Mouse (Mus musculus): Measurements from ENCODE around the gene Prkab2. TPM values are rescaled to one million over a fixed set of nuclear protein-coding genes. Genes with fewer than 3 reads are reported as not detected.

Gene Prkab2
- total RNA-seq, 2 experiments from 2014 or later = 32.1 to 32.2 TPM

DNA sequence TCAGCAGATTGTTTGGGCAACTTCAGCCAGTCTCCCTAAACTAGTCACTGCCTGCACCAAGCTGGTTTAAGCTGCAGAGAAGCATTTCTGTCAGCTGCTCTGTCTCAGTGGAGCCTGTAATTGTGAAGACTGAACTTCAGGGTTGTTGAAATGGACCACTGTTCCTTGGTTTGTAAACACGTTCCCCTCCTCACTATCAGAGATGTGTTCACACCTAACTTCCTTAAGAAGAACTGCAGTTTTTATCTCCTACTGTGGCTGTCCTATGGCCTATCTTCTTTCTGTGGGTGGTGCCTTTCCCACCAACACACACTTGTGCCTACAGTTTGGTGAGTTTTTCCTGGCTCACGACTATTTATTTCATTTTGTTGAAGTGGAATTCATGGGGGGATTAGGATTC lies 31.3 kb downstream of the Prkab2 start:
- no peak for DNase-seq (ENCODE audit: low spot score in 2 of 2)

DNA sequence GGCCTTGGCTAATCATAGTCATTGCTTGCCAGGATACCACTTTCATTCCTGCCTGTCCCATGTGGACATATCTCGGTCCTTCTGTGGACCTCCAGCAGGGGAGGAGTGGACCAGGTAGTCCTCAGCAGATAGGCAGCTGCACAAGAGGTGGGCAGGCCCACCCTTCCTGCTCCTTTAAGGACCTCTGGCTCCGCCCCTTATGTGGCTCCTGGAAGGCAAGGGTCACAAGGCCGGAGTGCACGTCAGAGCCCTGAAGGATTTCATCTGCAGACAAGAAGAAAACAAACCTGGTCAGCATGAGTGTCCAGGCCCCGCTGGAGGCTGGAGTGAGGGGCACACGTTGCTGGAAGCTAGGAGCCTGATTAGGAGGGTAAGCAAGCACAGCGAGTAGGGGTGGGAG lies 32.6 kb downstream of the Prkab2 start:
- DNase-seq (ENCODE audit: low spot score in 2 of 2) = no peak

DNA sequence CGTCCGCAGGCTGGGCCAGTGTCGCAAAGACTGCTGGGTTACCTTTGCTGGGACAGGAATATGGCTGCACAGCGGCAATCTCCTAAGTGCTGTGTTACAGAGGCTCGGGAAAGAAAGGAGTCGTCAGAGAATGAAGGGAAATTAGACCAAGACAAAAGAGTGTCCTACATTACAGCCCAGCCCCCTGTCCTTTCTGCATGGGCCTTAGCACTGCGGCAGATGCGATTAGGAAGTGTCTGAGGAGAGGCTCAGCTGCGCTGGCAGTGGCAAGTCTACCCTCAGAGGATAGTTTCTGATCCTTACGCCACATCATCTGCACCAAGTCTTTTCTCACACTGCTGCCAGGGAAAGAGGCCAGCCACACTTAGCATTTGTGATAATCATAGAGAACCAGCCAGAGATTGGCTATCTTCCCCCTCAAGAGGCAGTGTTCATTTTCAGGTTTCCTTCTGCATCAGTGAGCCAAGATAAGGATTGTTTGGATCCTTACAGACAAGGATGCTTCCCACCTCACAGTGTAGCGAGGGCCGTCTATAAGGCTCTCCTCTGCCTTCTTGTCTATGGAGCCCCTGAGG lies 33.5 kb downstream of the Prkab2 start:
- no peak for DNase-seq (ENCODE audit: low spot score in 2 of 2)

DNA sequence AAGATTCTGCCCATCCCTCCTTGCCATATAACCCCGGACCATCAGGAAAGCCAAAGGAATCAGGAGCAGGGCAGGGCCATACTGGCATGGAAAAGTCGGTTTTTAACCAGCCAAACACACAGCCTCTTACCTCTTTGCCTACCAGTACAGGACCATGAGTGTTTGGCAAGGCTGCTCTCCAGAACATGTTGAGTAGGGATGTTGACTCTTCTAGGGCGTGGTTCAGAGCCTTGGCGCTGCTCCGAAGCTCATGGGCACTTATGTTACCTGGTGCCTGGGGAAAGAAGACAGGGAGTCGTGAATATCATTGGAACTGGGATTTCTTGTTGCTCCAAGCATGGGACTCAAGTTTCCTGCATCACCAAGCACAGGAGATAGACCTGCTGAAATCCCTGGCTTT lies 35.8 kb downstream of the Prkab2 start:
- DNase-seq (ENCODE audit: low spot score in 2 of 2) = no peak

DNA sequence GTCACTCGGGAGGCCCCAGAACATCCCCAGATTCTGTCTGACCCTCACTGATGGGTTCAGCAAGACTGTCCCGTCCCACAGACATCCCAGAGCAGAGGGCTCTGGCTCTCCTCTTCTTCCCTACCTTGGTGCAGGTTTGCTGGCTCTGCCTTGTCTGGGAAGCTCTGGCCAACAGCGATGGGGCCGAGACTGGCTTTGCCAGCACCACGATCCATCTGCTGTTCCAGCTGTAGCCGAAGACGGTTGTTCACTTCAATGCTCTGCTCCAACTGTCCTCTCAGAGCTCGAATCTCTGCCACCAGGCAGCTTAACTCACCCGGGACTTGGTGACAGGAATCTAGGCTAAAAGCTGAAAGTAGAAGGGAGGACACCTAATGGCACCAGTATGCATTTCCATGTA lies 38.9 kb downstream of the Prkab2 start:
- no peak for DNase-seq (ENCODE audit: low spot score in 2 of 2)

DNA sequence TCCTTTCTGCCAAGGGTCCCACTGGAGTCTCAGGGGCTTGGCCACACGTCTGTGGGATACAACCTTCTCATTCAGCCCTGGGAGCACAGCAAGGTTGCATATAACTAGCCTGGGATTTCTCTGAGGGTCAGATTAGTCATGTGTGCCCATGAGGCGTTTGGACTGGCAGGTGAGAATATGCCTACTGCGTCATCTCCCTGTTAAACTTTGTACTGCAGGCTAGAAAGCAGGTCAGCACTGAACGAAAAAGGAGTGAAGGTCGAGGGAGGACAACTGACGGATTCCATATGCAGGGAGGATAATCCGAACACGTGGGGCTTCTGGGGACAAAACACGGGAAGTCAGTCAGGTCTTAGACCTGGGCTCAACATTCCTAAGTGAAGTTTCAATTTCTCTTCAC lies 39.3 kb downstream of the Prkab2 start:
- no peak for DNase-seq (ENCODE audit: low spot score in 2 of 2)

DNA sequence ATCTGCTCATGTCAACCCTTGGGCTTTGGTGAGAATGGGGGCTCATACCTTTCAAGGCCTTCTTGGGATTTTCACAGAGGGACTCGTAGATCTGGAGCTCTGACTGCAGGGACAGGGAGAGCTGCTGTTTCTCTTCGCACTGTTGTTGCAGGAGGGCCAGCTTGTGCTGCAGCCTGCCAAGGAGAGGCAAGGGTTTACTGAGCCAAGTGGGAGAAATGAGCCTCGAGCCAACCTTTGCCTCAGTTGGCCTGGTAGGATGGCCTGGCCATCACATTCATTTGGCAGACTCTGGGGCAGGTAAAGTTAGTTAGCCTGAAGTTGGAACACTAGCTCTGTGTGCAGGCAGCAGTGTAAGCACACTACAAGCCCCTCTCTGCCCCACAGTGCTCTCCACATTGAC lies 41.1 kb downstream of the Prkab2 start:
- DNase-seq (ENCODE audit: low spot score in 2 of 2) = no peak

DNA sequence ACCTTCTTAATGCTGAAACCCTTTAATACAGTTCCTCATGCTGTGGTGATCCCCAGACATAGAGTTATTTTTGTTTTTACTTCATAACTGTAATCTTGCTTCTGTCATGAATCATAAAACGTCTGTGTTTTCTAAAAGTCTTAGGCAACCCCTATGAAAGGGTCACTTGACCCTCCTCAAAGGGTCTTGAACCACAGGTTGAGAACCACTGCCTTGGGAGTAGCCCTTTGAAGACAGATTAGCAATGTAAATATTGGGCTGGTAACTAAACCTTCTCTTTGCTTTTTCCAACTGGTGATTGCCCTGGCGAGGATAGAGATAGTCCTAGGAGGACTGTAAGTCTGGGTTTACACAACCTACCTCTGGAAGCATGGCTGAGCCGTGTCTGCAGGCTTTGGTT lies 43.2 kb downstream of the Prkab2 start:
- no peak for DNase-seq (ENCODE audit: low spot score in 2 of 2)

DNA sequence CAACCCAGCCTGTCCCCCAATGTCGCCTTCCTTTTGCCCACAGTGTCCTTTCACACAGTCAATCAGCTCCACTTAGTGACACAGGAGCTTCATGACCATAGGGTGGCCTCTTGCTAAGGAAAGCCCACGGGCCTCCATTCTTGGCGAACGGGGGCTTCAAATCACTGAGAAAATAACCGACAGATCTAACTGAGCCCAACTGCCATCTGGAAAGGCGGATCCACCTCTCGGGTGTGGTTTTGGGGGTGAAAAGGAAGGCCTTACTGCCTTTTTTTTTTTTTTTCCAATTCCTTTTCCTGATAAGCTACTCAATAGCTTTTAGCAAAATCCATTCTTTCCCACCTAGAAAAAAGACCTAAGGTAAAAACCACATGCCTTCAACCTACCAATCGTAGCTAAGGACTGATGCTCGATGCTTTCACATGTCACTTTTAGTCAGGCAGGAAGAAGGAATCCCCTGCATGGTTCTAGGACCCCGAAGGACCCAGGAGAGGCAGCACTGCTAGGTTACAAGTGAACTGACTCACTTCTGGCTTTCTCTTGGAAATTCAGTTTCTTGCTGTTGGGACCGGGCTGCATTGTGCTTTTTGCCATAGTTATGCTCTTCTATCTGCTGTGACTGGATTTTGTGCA lies 44.6 kb downstream of the Prkab2 start:
- DNase-seq (ENCODE audit: low spot score in 2 of 2) = no peak

DNA sequence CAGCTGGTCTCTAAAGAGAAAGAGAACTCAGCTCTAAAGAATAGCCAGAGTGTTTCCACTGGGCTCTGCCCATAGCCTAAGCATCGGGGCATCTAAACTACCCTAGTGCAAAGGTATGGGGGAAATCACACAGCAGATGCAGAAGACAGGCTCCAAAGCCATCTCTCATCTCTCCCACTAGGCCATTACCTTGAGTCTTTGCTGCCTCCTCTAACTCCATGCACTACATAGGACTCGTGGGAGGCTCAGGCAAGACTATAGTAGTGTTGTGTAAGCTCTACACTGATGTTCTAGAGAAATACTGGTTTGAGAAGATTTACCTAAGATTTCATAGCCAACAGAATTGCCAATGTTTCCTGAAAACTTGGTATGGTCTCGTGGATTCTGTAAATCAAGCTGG lies 47.5 kb downstream of the Prkab2 start:
- no peak for DNase-seq (ENCODE audit: low spot score in 2 of 2)

DNA sequence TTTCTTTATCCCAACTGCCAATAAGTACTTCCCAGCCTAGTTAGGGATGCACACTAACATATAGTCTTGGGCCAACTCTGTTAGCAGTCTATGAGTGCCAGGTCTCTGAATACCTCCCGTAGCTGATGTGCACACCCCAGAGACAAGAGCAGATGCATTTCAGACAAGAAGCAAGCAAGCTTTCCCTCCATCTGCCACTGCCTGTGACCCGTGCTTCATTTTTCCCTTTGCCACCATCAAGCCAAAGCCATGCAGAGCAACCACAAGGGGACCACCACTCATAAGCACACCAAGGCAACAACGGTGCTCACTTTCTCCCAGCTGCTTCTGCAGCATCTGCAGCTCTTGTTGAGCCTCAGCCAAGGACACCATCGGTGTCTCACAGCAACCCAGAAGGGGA lies 48.6 kb downstream of the Prkab2 start:
- no peak for DNase-seq (ENCODE audit: low spot score in 2 of 2)

DNA sequence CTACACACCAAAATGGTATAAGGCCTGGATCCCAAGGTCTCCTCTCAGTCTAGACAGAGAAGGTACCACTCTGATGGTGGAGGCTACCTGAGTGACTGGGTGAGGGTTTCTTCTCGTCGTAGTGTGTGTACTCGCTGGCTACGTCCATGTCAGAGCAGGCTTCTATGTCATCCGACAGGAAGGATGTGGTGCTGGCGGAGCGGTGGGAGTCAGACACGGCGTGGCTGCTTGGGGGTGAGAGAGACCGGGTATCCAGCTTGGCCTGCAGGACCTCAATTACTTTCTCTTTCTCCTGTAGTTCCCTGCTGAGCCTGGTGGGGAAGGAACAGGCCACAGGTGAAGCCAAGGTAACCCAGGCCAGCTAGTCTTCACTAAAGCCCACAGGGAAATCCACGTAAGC lies 52.1 kb downstream of the Prkab2 start:
- DNase-seq (ENCODE audit: low spot score in 2 of 2) = no peak

DNA sequence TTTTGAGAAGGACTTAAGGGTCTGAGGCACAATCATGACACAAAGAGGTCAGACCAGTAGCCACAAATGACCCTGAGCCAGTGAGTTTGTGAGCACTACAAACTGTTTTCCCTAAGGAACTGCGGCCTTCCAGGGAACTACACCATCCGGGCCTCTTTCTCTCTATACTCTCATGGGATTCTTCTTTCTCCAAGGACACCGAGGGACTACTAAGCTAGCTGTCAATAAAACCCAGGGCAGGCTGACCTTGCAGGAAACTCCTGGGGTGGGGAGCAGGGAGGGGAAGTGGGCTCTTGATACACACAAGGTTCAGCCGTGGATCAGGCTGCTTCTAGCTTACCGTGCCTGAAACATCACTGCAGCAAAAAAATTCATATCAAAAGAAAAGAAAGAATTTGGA lies 52.9 kb downstream of the Prkab2 start:
- DNase-seq (ENCODE audit: low spot score in 2 of 2) = no peak

DNA sequence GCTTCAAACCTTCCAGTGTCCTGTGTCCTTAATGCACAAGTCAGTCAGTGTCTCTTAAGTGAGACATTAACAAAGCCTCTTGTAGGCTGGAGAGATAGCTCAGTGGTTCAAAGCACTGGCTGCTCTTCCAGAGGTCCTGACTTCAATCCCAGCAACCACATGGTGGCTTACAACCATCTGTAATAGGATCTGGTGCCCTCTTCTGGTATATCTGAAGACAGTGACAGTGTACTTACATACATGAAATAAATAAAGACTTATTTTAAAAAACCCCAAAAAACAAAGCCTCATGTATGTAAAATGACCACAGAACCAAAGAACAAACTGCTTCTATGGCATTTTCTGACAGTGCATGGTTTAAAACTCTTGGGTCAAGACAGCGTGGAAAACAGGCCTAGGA lies 57.9 kb downstream of the Prkab2 start:
- no peak for DNase-seq (ENCODE audit: low spot score in 2 of 2)

DNA sequence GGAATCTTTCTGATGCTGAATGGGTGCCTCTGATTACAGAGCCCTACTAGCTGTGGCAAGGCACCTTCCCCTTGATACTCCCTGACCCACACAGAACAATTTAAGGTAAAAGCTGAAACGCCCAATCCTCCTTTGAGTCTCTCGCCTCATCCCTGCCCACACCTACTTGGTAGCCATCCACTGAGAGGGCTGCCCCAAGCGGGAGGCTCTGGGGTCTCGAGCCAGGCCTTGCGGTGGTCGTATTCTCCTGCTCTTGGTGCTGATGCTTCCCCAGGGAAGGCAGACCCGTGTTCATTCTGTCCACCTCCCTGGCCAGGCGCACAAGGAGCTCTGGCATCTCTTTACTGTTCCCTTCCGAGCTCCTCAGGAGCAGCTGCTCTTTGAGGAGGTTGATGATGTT lies 61.1 kb downstream of the Prkab2 start:
- no peak for DNase-seq (ENCODE audit: low spot score in 2 of 2)

Small RNA genes lying within 50 kb of the gene (microRNA-seq; reads per million reads assigned to microRNA genes)
- not detected for gene Mir7225

Other genes with a start within 250 kb of the Prkab2 start
- not detected for gene Olfr1402, start 236.2 kb upstream of the Prkab2 start, total RNA-seq (2021)
- gene Chd1l, start 48.0 kb upstream of the Prkab2 start, total RNA-seq (2021) = 10 to 100 TPM; 12.9 to 13.8 TPM
- gene Fmo5, start 29.4 kb upstream of the Prkab2 start, total RNA-seq (2021) = 1 to 10 TPM; 3.8 to 4.4 TPM
- gene Gm17651, start 16.5 kb downstream of the Prkab2 start, total RNA-seq (2021) = not detected
- 1,000 to 10,000 TPM; 1,016 to 1,021 TPM for gene Pde4dip, start 230.5 kb downstream of the Prkab2 start, total RNA-seq (2021)
- gene Sec22b, start 243.0 kb downstream of the Prkab2 start, total RNA-seq (2021) = 10 to 100 TPM; 54.6 to 65.0 TPM